Mouse (Mus musculus) bone marrow, adult 2 months (tissue): ENCODE measurements around the gene Unc13d. TPM values are rescaled to one million over a fixed set of nuclear protein-coding genes. Genes with fewer than 3 reads are reported as not detected.
A peak's percentile ranks its signal among the peaks of the same experiment; 100 is the strongest.

Source experiments
- H3K27ac ChIP-seq: fragments of 200-500 bp; 2 replicates; pipeline ENCODE4 v1.5.1; 2012; ENCODE audit warnings: low read depth, mild to moderate bottlenecking, control low read depth, inconsistent platforms, low read length; ENCODE audit not compliant: control insufficient read depth, poor library complexity, insufficient read depth
- H3K4me1 ChIP-seq: fragments of 200-500 bp; 2 replicates; pipeline ENCODE4 v1.6.1; 2011; ENCODE audit warnings: low read length; ENCODE audit not compliant: control insufficient read depth, insufficient read depth
- H3K4me3 ChIP-seq: fragments of 200-500 bp; replicated peaks from 2 replicates; pipeline ENCODE3; 2011; ENCODE audit warnings: mild to moderate bottlenecking, low read depth, low read length, control low read depth; ENCODE audit not compliant: control insufficient read depth
- CTCF ChIP-seq: fragments of 200-500 bp; IDR thresholded peaks from 2 replicates; pipeline ENCODE4 v1.5.1; 2011; ENCODE audit warnings: low read length, control low read depth; ENCODE audit not compliant: control insufficient read depth, insufficient read depth
- POLR2A ChIP-seq: fragments of 200-500 bp; IDR thresholded peaks from 2 replicates; pipeline ENCODE4 v1.6.1; 2011; ENCODE audit warnings: low read depth, mild to moderate bottlenecking, control low read depth, low read length, borderline replicate concordance; ENCODE audit not compliant: control insufficient read depth
- WGBS: fragments of 180-500 bp; shearing (Covaris S2); methylation state at CpG from one replicate; pipeline ENCODE4 v1.1.7; 2018; 5-methylcytosine and 5-hydroxymethylcytosine counted together
- polyA plus RNA-seq: library from polyadenylated mRNA; stranded (reverse); fragments of >200 nt; gene quantifications from 2 replicates; pipeline ENCODE4 v1.2.4, GENCODE M21; 2011; ENCODE audit warnings: low replicate concordance; ENCODE audit not compliant: missing spikeins, insufficient read depth, insufficient read length

The Unc13d gene
- polyA plus RNA-seq, 1 experiment = 63.0 TPM

- H3K4me3 ChIP-seq = peak overlapping the region; percentile 71
- peak; percentile 63; the same call in 1 of the 2 replicates for TF ChIP-seq POLR2A
- no peak for TF ChIP-seq CTCF
- peak overlapping the region; percentile 98 for H3K27ac ChIP-seq
- 8% methylated on average over 7 of the region's 7 CpGs for WGBS
- peaks cover 2% of the 10 kb centered on the region; the same call in 1 of the 2 replicates for H3K4me1 ChIP-seq
These were observed 925 bp downstream of the Unc13d start for GRCm38 (mm10) chr11:116076836-116077235.

- H3K4me1 ChIP-seq = peaks cover 2% of the 10 kb centered on the region; the same call in 1 of the 2 replicates
- peak overlapping the region; percentile 98 for H3K27ac ChIP-seq
- H3K4me3 ChIP-seq = peak overlapping the region; percentile 71
- 50% methylated on average over 7 of the region's 7 CpGs for WGBS
- TF ChIP-seq CTCF (no peak), POLR2A (no peak)
These were observed 1.6 kb downstream of the Unc13d start for GRCm38 (mm10) chr11:116076266-116076540.

GRCm38 (mm10) chr11:116075539-116076265, 2.1 kb downstream of the Unc13d start:
- 0 out of 2 replicates have a peak, but pooled peaks have one; percentile 25 for TF ChIP-seq POLR2A
- TF ChIP-seq CTCF = no peak
- Histone ChIP-seq H3K4me1 (peaks cover 2% of the 10 kb centered on the region; the same call in 1 of the 2 replicates), H3K27ac (peak overlapping the region; percentile 98), H3K4me3 (no peak overlapping the region)
- WGBS = 52% methylated on average over 20 of the region's 20 CpGs

GRCm38 (mm10) chr11:116074436-116074991, 3.2 kb downstream of the Unc13d start:
- H3K27ac ChIP-seq = no peak overlapping the region
- no peak for TF ChIP-seq POLR2A
- no peak for TF ChIP-seq CTCF
- peaks cover 2% of the 10 kb centered on the region; the same call in 1 of the 2 replicates for H3K4me1 ChIP-seq
- H3K4me3 ChIP-seq = no peak overlapping the region
- WGBS = 48% methylated on average over 7 of the region's 7 CpGs

- H3K27ac ChIP-seq = no peak overlapping the region
- H3K4me3 ChIP-seq = no peak overlapping the region
- peaks cover 2% of the 10 kb centered on the region; the same call in 1 of the 2 replicates for H3K4me1 ChIP-seq
- WGBS = 82% methylated on average over 3 of the region's 3 CpGs
- TF ChIP-seq POLR2A (no peak), CTCF (no peak)
These were observed 5.2 kb downstream of the Unc13d start for GRCm38 (mm10) chr11:116072608-116073007.

- TF ChIP-seq CTCF = peak; percentile 58
- no peak for TF ChIP-seq POLR2A
- WGBS = 26% methylated on average over 5 of the region's 5 CpGs
- peaks cover 2% of the 10 kb centered on the region; the same call in 1 of the 2 replicates for H3K4me1 ChIP-seq
- H3K4me3 ChIP-seq = no peak overlapping the region
- no peak overlapping the region for H3K27ac ChIP-seq
These were observed 6.3 kb downstream of the Unc13d start for GRCm38 (mm10) chr11:116071510-116071909.

- TF ChIP-seq CTCF (no peak), POLR2A (no peak)
- Histone ChIP-seq H3K27ac (no peak overlapping the region), H3K4me3 (no peak overlapping the region), H3K4me1 (no peaks in the 10 kb centered on the region)
- WGBS = 89% methylated on average over 12 of the region's 12 CpGs
These were observed 12.4 kb downstream of the Unc13d start for GRCm38 (mm10) chr11:116065345-116065744.

- WGBS = 91% methylated on average over 23 of the region's 23 CpGs
- Histone ChIP-seq H3K27ac (no peak overlapping the region), H3K4me3 (no peak overlapping the region), H3K4me1 (no peaks in the 10 kb centered on the region)
- TF ChIP-seq CTCF = no peak
- TF ChIP-seq POLR2A = no peak
These were observed 13.4 kb downstream of the Unc13d start for GRCm38 (mm10) chr11:116064187-116064867.
